Mouse (Mus musculus) embryonic facial prominence, embryonic 11.5 days (tissue): ENCODE measurements around the gene Ubd. TPM values are rescaled to one million over a fixed set of nuclear protein-coding genes. Genes with fewer than 3 reads are reported as not detected.

ENCODE experiments used
- ATAC-seq: fragments of 200-750 bp; cut with Nextera tagmentation; replicated peaks from 2 replicates; pipeline ENCODE4 v1.8.0; 2017; ENCODE audit warnings: low read depth; ENCODE audit not compliant: insufficient number of reproducible peaks, low FRiP score, low TSS enrichment
- DNase-seq: peaks from one replicate; pipeline ENCODE4 v3.0.0-alpha.2; 2015; ENCODE audit warnings: low spot score
- H3K27ac ChIP-seq: fragments of 300-500 bp; sonication (generic); replicated peaks from 2 replicates; pipeline ENCODE4 v1.5.1; 2014; ENCODE audit warnings: mild to moderate bottlenecking, low read depth, low read length, control low read depth
- H3K27me3 ChIP-seq: fragments of 300-500 bp; sonication (generic); 2 replicates; pipeline ENCODE4 v1.6.1; 2014; ENCODE audit warnings: mild to moderate bottlenecking, low read length, moderate library complexity, mixed read lengths; ENCODE audit not compliant: control insufficient read depth, insufficient read depth
- H3K36me3 ChIP-seq: fragments of 300-500 bp; sonication (generic); replicated peaks from 2 replicates; pipeline ENCODE4 v1.6.1; 2014; ENCODE audit warnings: low read depth, mild to moderate bottlenecking, low read length, moderate library complexity, mixed read lengths; ENCODE audit not compliant: control insufficient read depth, insufficient read depth
- H3K4me1 ChIP-seq: fragments of 300-500 bp; sonication (generic); 2 replicates; pipeline ENCODE4 v1.6.1; 2014; ENCODE audit warnings: low read length, mixed read lengths; ENCODE audit not compliant: control insufficient read depth, insufficient read depth
- H3K4me2 ChIP-seq: fragments of 300-500 bp; sonication (generic); 2 replicates; pipeline ENCODE4 v1.6.1; 2014; ENCODE audit warnings: low read depth, mild to moderate bottlenecking, control low read depth, low read length, moderate library complexity
- H3K4me3 ChIP-seq: fragments of 300-500 bp; sonication (generic); 2 replicates; pipeline ENCODE4 v1.5.1; 2014; ENCODE audit warnings: low read depth, low read length, control low read depth
- H3K9ac ChIP-seq: fragments of 300-500 bp; sonication (generic); replicated peaks from 2 replicates; pipeline ENCODE4 v1.6.1; 2014; ENCODE audit warnings: mild to moderate bottlenecking, control low read depth, low read length
- H3K9me3 ChIP-seq: fragments of 300-500 bp; sonication (generic); replicated peaks from 2 replicates; pipeline ENCODE4 v1.6.1; 2016; ENCODE audit warnings: mild to moderate bottlenecking, low read length, inconsistent platforms, mixed read lengths; ENCODE audit not compliant: control insufficient read depth
- WGBS: fragments of 180-500 bp; shearing (Covaris S2); extraction: QIAGEN DNeasy Blood & Tissue Kit; methylation state at CpG from one replicate; pipeline ENCODE4 v1.1.7; 2014; 5-methylcytosine and 5-hydroxymethylcytosine counted together
- polyA plus RNA-seq: library from polyadenylated mRNA; unstranded; fragments of >200 nt; fragmentation: Nextera tagmentation; extraction: Ambion mirVana; gene quantifications from 2 replicates; pipeline ENCODE4 v1.2.1, GENCODE M21; 2014

Ubd gene
- polyA plus RNA-seq, 1 experiment from 2014 or later: not detected

- WGBS: 57% methylated on average over 3 of the region's 3 CpGs
- H3K4me2 ChIP-seq: no peak overlapping the region
- H3K9me3 ChIP-seq: no peaks in the 10 kb centered on the region
- no peak overlapping the region for H3K4me3 ChIP-seq
- no peaks in the 10 kb centered on the region for H3K27me3 ChIP-seq
- ATAC-seq (no peak), DNase-seq (no peak)
- no peaks in the 10 kb centered on the region for H3K4me1 ChIP-seq
- H3K27ac ChIP-seq: no peak overlapping the region
- H3K36me3 ChIP-seq: no peaks in the 10 kb centered on the region
- H3K9ac ChIP-seq: no peak overlapping the region
Observed at GRCm38 (mm10) chr17:37242198-37242597, 48.5 kb downstream of the Ubd start.

Other genes starting within 250 kb of the Ubd start
- 136 and 152 TPM in 2 replicates for gene Ppp1r11, start 242.2 kb upstream of the Ubd start, polyA plus RNA-seq
- gene Znrd1, start 235.3 kb upstream of the Ubd start, polyA plus RNA-seq: 96.7 and 104 TPM in 2 replicates
- gene Znrd1as, start 235.3 kb upstream of the Ubd start, polyA plus RNA-seq: 8.0 and 9.3 TPM in 2 replicates
- gene 2410137M14Rik, start 212.7 kb upstream of the Ubd start, polyA plus RNA-seq: not detected in 2 replicates
- 0.39 and 0.45 TPM in 2 replicates for gene H2-M5, start 204.4 kb upstream of the Ubd start, polyA plus RNA-seq
- gene Zfp57, start 192.7 kb upstream of the Ubd start, polyA plus RNA-seq: 102 and 110 TPM in 2 replicates
- gene Mog, start 170.5 kb upstream of the Ubd start, polyA plus RNA-seq: 0.20 TPM in 1 of 2 replicates, not detected in the other
- 6.1 and 8.9 TPM in 2 replicates for gene Gabbr1, start 147.9 kb upstream of the Ubd start, polyA plus RNA-seq
- not detected in 2 replicates for gene Olfr90, start 105.4 kb upstream of the Ubd start, polyA plus RNA-seq
- gene Olfr91, start 95.6 kb upstream of the Ubd start, polyA plus RNA-seq: not detected in 2 replicates
- not detected in 2 replicates for gene Olfr92, start 73.8 kb upstream of the Ubd start, polyA plus RNA-seq
- not detected in 2 replicates for gene Olfr93, start 32.4 kb upstream of the Ubd start, polyA plus RNA-seq
- not detected in 2 replicates for gene Olfr94, start 7.1 kb downstream of the Ubd start, polyA plus RNA-seq
- gene Olfr95, start 19.2 kb downstream of the Ubd start, polyA plus RNA-seq: not detected in 2 replicates
- gene Olfr96, start 26.3 kb downstream of the Ubd start, polyA plus RNA-seq: not detected in 2 replicates
- gene Olfr97, start 43.4 kb downstream of the Ubd start, polyA plus RNA-seq: not detected in 2 replicates
- gene Olfr98, start 69.9 kb downstream of the Ubd start, polyA plus RNA-seq: not detected in 2 replicates
- 1.4 and 1.8 TPM in 2 replicates for gene H2-M3, start 76.3 kb downstream of the Ubd start, polyA plus RNA-seq
- not detected in 2 replicates for gene Olfr99, start 89.6 kb downstream of the Ubd start, polyA plus RNA-seq
- not detected in 2 replicates for gene Olfr101, start 110.4 kb downstream of the Ubd start, polyA plus RNA-seq
- gene Olfr102, start 123.2 kb downstream of the Ubd start, polyA plus RNA-seq: not detected in 2 replicates
- gene Olfr103, start 145.8 kb downstream of the Ubd start, polyA plus RNA-seq: not detected in 2 replicates
- not detected in 2 replicates for gene Olfr104-ps, start 165.7 kb downstream of the Ubd start, polyA plus RNA-seq
- gene Olfr105-ps, start 185.1 kb downstream of the Ubd start, polyA plus RNA-seq: not detected in 2 replicates
- gene Olfr106-ps, start 196.5 kb downstream of the Ubd start, polyA plus RNA-seq: not detected in 2 replicates
- gene Olfr107, start 205.3 kb downstream of the Ubd start, polyA plus RNA-seq: not detected in 2 replicates